Mouse (Mus musculus) embryonic facial prominence, embryonic 15.5 days (tissue): ENCODE measurements at regions not wholly inside any gene's neighbourhood (a gene's known extent, or its start where the extent isn't known, plus 50 kb on each side); places are given as distances from the start of the nearest gene placed in this dataset.
A peak's percentile ranks its signal among the peaks of the same experiment; 100 is the strongest.

ENCODE experiments used
- ATAC-seq: fragments of 200-750 bp; cut with Nextera tagmentation; 2 replicates; pipeline ENCODE4 v1.8.0; 2017; ENCODE audit warnings: low read depth, moderate TSS enrichment; ENCODE audit not compliant: insufficient number of reproducible peaks, low FRiP score, low TSS enrichment
- H3K27ac ChIP-seq: fragments of 300-500 bp; sonication (generic); replicated peaks from 2 replicates; pipeline ENCODE4 v1.5.1; 2015; ENCODE audit warnings: mild to moderate bottlenecking, inconsistent platforms
- H3K27me3 ChIP-seq: fragments of 300-500 bp; sonication (generic); 2 replicates; pipeline ENCODE4 v1.6.1; 2015; ENCODE audit warnings: inconsistent platforms
- H3K36me3 ChIP-seq: fragments of 300-500 bp; sonication (generic); 2 replicates; pipeline ENCODE4 v1.6.1; 2015; ENCODE audit warnings: mild to moderate bottlenecking, inconsistent platforms
- H3K4me1 ChIP-seq: fragments of 300-500 bp; sonication (generic); 2 replicates; pipeline ENCODE4 v1.6.1; 2015; ENCODE audit warnings: inconsistent platforms
- H3K4me2 ChIP-seq: fragments of 300-500 bp; sonication (generic); replicated peaks from 2 replicates; pipeline ENCODE4 v1.6.1; 2015; ENCODE audit warnings: mild to moderate bottlenecking, inconsistent platforms
- H3K4me3 ChIP-seq: fragments of 300-500 bp; sonication (generic); replicated peaks from 2 replicates; pipeline ENCODE4 v1.5.1; 2015; ENCODE audit warnings: mild to moderate bottlenecking, inconsistent platforms
- H3K9ac ChIP-seq: fragments of 300-500 bp; sonication (generic); 2 replicates; pipeline ENCODE4 v1.6.1; 2015; ENCODE audit warnings: inconsistent platforms
- H3K9me3 ChIP-seq: fragments of 300-500 bp; sonication (generic); replicated peaks from 2 replicates; pipeline ENCODE4 v1.6.1; 2016; ENCODE audit warnings: inconsistent platforms
- WGBS: fragments of 180-500 bp; shearing (Covaris S2); methylation state at CpG from one replicate; pipeline ENCODE4 v1.1.7; 2015; 5-methylcytosine and 5-hydroxymethylcytosine counted together

GRCm38 (mm10) chr8:34485346-34485745, 373.8 kb upstream of the Gm10131 start:
- Histone ChIP-seq H3K27me3 (no peaks in the 10 kb centered on the region), H3K9ac (no peak overlapping the region), H3K36me3 (no peaks in the 10 kb centered on the region), H3K27ac (no peak overlapping the region), H3K4me2 (no peak overlapping the region), H3K4me3 (no peak overlapping the region), H3K4me1 (no peaks in the 10 kb centered on the region), H3K9me3 (no peaks in the 10 kb centered on the region)
- 79% methylated on average over 6 of the region's 6 CpGs for WGBS
- no peak for ATAC-seq

- Histone ChIP-seq H3K36me3 (no peaks in the 10 kb centered on the region), H3K4me3 (no peak overlapping the region), H3K27ac (no peak overlapping the region), H3K9me3 (no peaks in the 10 kb centered on the region), H3K27me3 (no peaks in the 10 kb centered on the region), H3K9ac (no peak overlapping the region), H3K4me2 (no peak overlapping the region), H3K4me1 (no peaks in the 10 kb centered on the region)
- no peak for ATAC-seq
- WGBS: 67% methylated on average over 6 of the region's 6 CpGs
Observed at GRCm38 (mm10) chr8:34484551-34485335, 373.2 kb upstream of the Gm10131 start.

- H3K36me3 ChIP-seq: no peaks in the 10 kb centered on the region
- no peaks in the 10 kb centered on the region for H3K9me3 ChIP-seq
- H3K27ac ChIP-seq: no peak overlapping the region
- WGBS: 43% methylated on average over 4 of the region's 4 CpGs
- no peaks in the 10 kb centered on the region for H3K4me1 ChIP-seq
- no peak for ATAC-seq
- H3K4me2 ChIP-seq: no peak overlapping the region
- H3K9ac ChIP-seq: no peak overlapping the region
- H3K4me3 ChIP-seq: no peak overlapping the region
- no peaks in the 10 kb centered on the region for H3K27me3 ChIP-seq
Observed at GRCm38 (mm10) chr8:34483212-34483611, 371.7 kb upstream of the Gm10131 start.

GRCm38 (mm10) chr8:34482676-34483075, 371.1 kb upstream of the Gm10131 start:
- H3K9ac ChIP-seq: no peak overlapping the region
- no peaks in the 10 kb centered on the region for H3K9me3 ChIP-seq
- no peak overlapping the region for H3K4me3 ChIP-seq
- no peak overlapping the region for H3K27ac ChIP-seq
- 96% methylated on average over 2 of the region's 2 CpGs for WGBS
- H3K36me3 ChIP-seq: no peaks in the 10 kb centered on the region
- no peaks in the 10 kb centered on the region for H3K27me3 ChIP-seq
- ATAC-seq: no peak
- H3K4me1 ChIP-seq: no peaks in the 10 kb centered on the region
- no peak overlapping the region for H3K4me2 ChIP-seq

GRCm38 (mm10) chr8:34480496-34480895, 369.0 kb upstream of the Gm10131 start:
- H3K4me2 ChIP-seq: no peak overlapping the region
- no peak for ATAC-seq
- no peak overlapping the region for H3K9ac ChIP-seq
- 78% methylated on average over 4 of the region's 4 CpGs for WGBS
- no peak overlapping the region for H3K4me3 ChIP-seq
- no peaks in the 10 kb centered on the region for H3K36me3 ChIP-seq
- H3K4me1 ChIP-seq: no peaks in the 10 kb centered on the region
- no peak overlapping the region for H3K27ac ChIP-seq
- H3K27me3 ChIP-seq: no peaks in the 10 kb centered on the region
- H3K9me3 ChIP-seq: no peaks in the 10 kb centered on the region

- ATAC-seq: no peak
- H3K27me3 ChIP-seq: no peaks in the 10 kb centered on the region
- WGBS: 51% methylated on average over 3 of the region's 3 CpGs
- H3K4me3 ChIP-seq: no peak overlapping the region
- H3K9me3 ChIP-seq: no peaks in the 10 kb centered on the region
- H3K9ac ChIP-seq: no peak overlapping the region
- no peak overlapping the region for H3K4me2 ChIP-seq
- H3K27ac ChIP-seq: no peak overlapping the region
- no peaks in the 10 kb centered on the region for H3K4me1 ChIP-seq
- no peaks in the 10 kb centered on the region for H3K36me3 ChIP-seq
Observed at GRCm38 (mm10) chr8:34478891-34479290, 367.4 kb upstream of the Gm10131 start.

- no peaks in the 10 kb centered on the region for H3K4me1 ChIP-seq
- no peak overlapping the region for H3K9ac ChIP-seq
- H3K27me3 ChIP-seq: no peaks in the 10 kb centered on the region
- WGBS: 81% methylated on average over 1 of the region's 1 CpGs
- H3K36me3 ChIP-seq: no peaks in the 10 kb centered on the region
- no peak overlapping the region for H3K4me3 ChIP-seq
- 0 out of 2 replicates have a peak, but pooled peaks have one; percentile 7 for ATAC-seq
- H3K27ac ChIP-seq: no peak overlapping the region
- H3K9me3 ChIP-seq: no peaks in the 10 kb centered on the region
- no peak overlapping the region for H3K4me2 ChIP-seq
Observed at GRCm38 (mm10) chr8:34478465-34478864, 366.9 kb upstream of the Gm10131 start.

- H3K9ac ChIP-seq: no peak overlapping the region
- peaks cover 11% of the 10 kb centered on the region for H3K4me1 ChIP-seq
- WGBS: 94% methylated on average over 3 of the region's 3 CpGs
- no peak overlapping the region for H3K4me3 ChIP-seq
- no peak for ATAC-seq
- no peaks in the 10 kb centered on the region for H3K9me3 ChIP-seq
- H3K36me3 ChIP-seq: no peaks in the 10 kb centered on the region
- no peak overlapping the region for H3K27ac ChIP-seq
- no peak overlapping the region for H3K4me2 ChIP-seq
- H3K27me3 ChIP-seq: no peaks in the 10 kb centered on the region
Observed at GRCm38 (mm10) chr8:34476146-34476820, 364.7 kb upstream of the Gm10131 start.

- H3K4me3 ChIP-seq: no peak overlapping the region
- H3K27ac ChIP-seq: no peak overlapping the region
- no peaks in the 10 kb centered on the region for H3K27me3 ChIP-seq
- no peaks in the 10 kb centered on the region for H3K36me3 ChIP-seq
- 59% methylated on average over 7 of the region's 7 CpGs for WGBS
- peaks cover 11% of the 10 kb centered on the region for H3K4me1 ChIP-seq
- H3K9ac ChIP-seq: no peak overlapping the region
- no peaks in the 10 kb centered on the region for H3K9me3 ChIP-seq
- no peak overlapping the region for H3K4me2 ChIP-seq
- no peak for ATAC-seq
Observed at GRCm38 (mm10) chr8:34474593-34474992, 363.1 kb upstream of the Gm10131 start.

- 69% methylated on average over 10 of the region's 10 CpGs for WGBS
- H3K27ac ChIP-seq: no peak overlapping the region
Observed at GRCm38 (mm10) chr8:34473769-34474168, 362.2 kb upstream of the Gm10131 start.

GRCm38 (mm10) chr8:34473301-34473700, 361.8 kb upstream of the Gm10131 start:
- ATAC-seq: no peak
- no peaks in the 10 kb centered on the region for H3K27me3 ChIP-seq
- WGBS: 47% methylated on average over 1 of the region's 1 CpGs
- H3K4me2 ChIP-seq: no peak overlapping the region
- no peak overlapping the region for H3K9ac ChIP-seq
- H3K9me3 ChIP-seq: no peaks in the 10 kb centered on the region
- peaks cover 11% of the 10 kb centered on the region for H3K4me1 ChIP-seq
- H3K27ac ChIP-seq: no peak overlapping the region
- no peak overlapping the region for H3K4me3 ChIP-seq
- no peaks in the 10 kb centered on the region for H3K36me3 ChIP-seq

More at GRCm38 (mm10) chr8:34473769-34474168, 362.2 kb upstream of the Gm10131 start:
- H3K27me3 ChIP-seq: no peaks in the 10 kb centered on the region
- no peak overlapping the region for H3K4me2 ChIP-seq
- ATAC-seq: no peak
- no peak overlapping the region for H3K9ac ChIP-seq
- H3K4me1 ChIP-seq: peaks cover 11% of the 10 kb centered on the region
- H3K4me3 ChIP-seq: no peak overlapping the region
- H3K9me3 ChIP-seq: no peaks in the 10 kb centered on the region
- H3K36me3 ChIP-seq: no peaks in the 10 kb centered on the region
